Mouse (Mus musculus) ES-Bruce4 (cell line): Measurements from ENCODE around the gene Sparcl1.

Source experiments
- CTCF ChIP-seq: IDR thresholded peaks from one replicate; pipeline ENCODE4 v1.8.1; 2011; ENCODE audit warnings: low read depth, low read length
- POLR2A ChIP-seq: IDR thresholded peaks from one replicate; pipeline ENCODE4 v1.8.1; 2011; ENCODE audit warnings: low read length; ENCODE audit not compliant: insufficient read depth

DNA sequence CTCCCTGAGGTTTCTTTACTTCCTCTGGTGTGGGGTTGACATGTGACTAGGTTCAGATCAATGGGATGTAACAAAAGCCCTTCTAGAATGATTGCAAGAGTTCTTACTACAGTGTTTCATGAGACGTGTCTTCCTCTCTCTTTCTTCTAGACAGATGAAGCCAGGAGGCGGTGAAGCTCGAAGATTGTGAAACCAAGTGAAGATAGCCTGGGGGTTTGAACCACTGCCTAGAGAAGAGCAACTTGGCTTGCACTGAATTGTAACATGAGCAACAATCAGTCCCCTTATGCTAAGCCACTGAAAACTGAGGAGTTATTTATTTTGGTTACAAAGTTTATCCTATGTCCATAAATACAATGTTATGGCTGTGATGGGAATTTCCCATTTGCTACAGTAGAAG lies 47.0 kb upstream of the Sparcl1 start:
- TF ChIP-seq CTCF = no peak
- TF ChIP-seq POLR2A = no peak
